Mouse (Mus musculus) E14TG2a.4 (cell line): ENCODE results near the gene Gcnt4.

Experiments
- CTCF ChIP-seq: conservative IDR thresholded peaks from 2 replicates; pipeline ENCODE4 v1.5.1; 2014; ENCODE audit warnings: low read length
- POU5F1 ChIP-seq: IDR thresholded peaks from 2 replicates; pipeline ENCODE4 v1.6.1; 2014; ENCODE audit warnings: low read length, borderline replicate concordance

GRCm38 (mm10) chr13:96936173-96936777 lies 11.8 kb downstream of the Gcnt4 start:
- TF ChIP-seq CTCF (no peak), POU5F1 (no peak)
